Mouse (Mus musculus): ENCODE measurements around the gene Rere.
A peak's percentile ranks its signal among the peaks of the same experiment; 100 is the strongest.

Rere gene

GRCm38 (mm10) chr4:150340796-150341525, 59.5 kb downstream of the Rere start:
- DNase-seq (ENCODE audit: low read depth, low spot score) = no peak

- no peak for DNase-seq (ENCODE audit: low read depth, low spot score)
These were observed 63.1 kb downstream of the Rere start for GRCm38 (mm10) chr4:150344526-150344925.

- DNase-seq (ENCODE audit: low read depth, low spot score) = peak; percentile 56
These were observed 65.4 kb downstream of the Rere start for GRCm38 (mm10) chr4:150346651-150347386.

GRCm38 (mm10) chr4:150347387-150347672, 65.9 kb downstream of the Rere start:
- peak; percentile 49 for DNase-seq (ENCODE audit: low read depth, low spot score)

GRCm38 (mm10) chr4:150349680-150350101, 68.2 kb downstream of the Rere start:
- no peak for DNase-seq (ENCODE audit: low read depth, low spot score)

GRCm38 (mm10) chr4:150351419-150352075, 70.1 kb downstream of the Rere start:
- no peak for DNase-seq (ENCODE audit: low read depth, low spot score)

- no peak for DNase-seq (ENCODE audit: low read depth, low spot score)
These were observed 71.3 kb downstream of the Rere start for GRCm38 (mm10) chr4:150352736-150353135.

GRCm38 (mm10) chr4:150353376-150353900, 72.0 kb downstream of the Rere start:
- no peak for DNase-seq (ENCODE audit: low read depth, low spot score)

GRCm38 (mm10) chr4:150355801-150356200, 74.4 kb downstream of the Rere start:
- DNase-seq (ENCODE audit: low read depth, low spot score) = no peak

GRCm38 (mm10) chr4:150361986-150362691, 80.7 kb downstream of the Rere start:
- no peak for DNase-seq (ENCODE audit: low read depth, low spot score)

GRCm38 (mm10) chr4:150362858-150363257, 81.4 kb downstream of the Rere start:
- DNase-seq (ENCODE audit: low read depth, low spot score) = no peak

- DNase-seq (ENCODE audit: low read depth, low spot score) = no peak
These were observed 83.3 kb downstream of the Rere start for GRCm38 (mm10) chr4:150364786-150365185.

GRCm38 (mm10) chr4:150366510-150367208, 85.2 kb downstream of the Rere start:
- DNase-seq (ENCODE audit: low read depth, low spot score) = no peak

GRCm38 (mm10) chr4:150371580-150372380, 90.3 kb downstream of the Rere start:
- DNase-seq (ENCODE audit: low read depth, low spot score) = peak; percentile 78

GRCm38 (mm10) chr4:150372631-150373041, 91.2 kb downstream of the Rere start:
- DNase-seq (ENCODE audit: low read depth, low spot score) = peak; percentile 79

GRCm38 (mm10) chr4:150373111-150374109, 92.0 kb downstream of the Rere start:
- DNase-seq (ENCODE audit: low read depth, low spot score) = no peak

- DNase-seq (ENCODE audit: low read depth, low spot score) = no peak
These were observed 93.4 kb downstream of the Rere start for GRCm38 (mm10) chr4:150374651-150375447.

GRCm38 (mm10) chr4:150375448-150375935, 94.0 kb downstream of the Rere start:
- no peak for DNase-seq (ENCODE audit: low read depth, low spot score)
